Mouse (Mus musculus): ENCODE measurements around the gene Peli2.

DNA sequence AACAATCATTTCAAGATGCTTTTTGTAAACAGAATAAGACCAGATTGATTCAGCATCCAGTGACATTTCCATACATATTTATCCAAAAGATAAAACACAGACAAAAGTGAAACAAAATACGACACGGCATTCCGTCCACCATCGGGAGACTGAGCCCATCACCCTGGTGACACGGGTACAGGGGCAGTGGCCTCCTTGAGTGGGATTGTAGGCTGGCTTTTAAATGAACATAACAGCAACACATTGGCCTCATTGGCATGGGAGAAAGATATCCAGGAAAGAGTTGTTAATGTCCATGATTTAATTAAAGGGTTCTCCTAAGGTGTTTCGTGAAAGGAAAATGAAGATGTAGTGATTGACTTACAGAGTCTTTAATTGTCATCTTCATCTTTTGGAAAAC, 5.3 kb downstream of the Peli2 start:
- TF ChIP-seq CTCF (IDR thresholded peaks at IDR 0.05; ENCODE audit: control insufficient read depth, insufficient read depth, insufficient replicate concordance, low read depth, low read length) (no peak), POLR2A (IDR thresholded peaks at IDR 0.05; ENCODE audit: control insufficient read depth, low read depth, low read length) (no peak)

All from testis, adult 2 months (tissue).